Mouse (Mus musculus): Measurements from ENCODE around the gene Rnf216. TPM values are rescaled to one million over a fixed set of nuclear protein-coding genes. Genes with fewer than 3 reads are reported as not detected.

The Rnf216 gene
- total and polyA plus RNA-seq, 3 experiments: 16.4 to 123 (median 30.8) TPM

GRCm38 (mm10) chr5:142944979-142945682 lies 167.7 kb downstream of the Rnf216 start:
- DNase-seq (ENCODE audit: low read depth, low spot score): no peak
- no peak for TF ChIP-seq SMC3 (IDR thresholded peaks at IDR 0.05; ENCODE audit: low read depth, low read length)
- TF ChIP-seq NELFE (IDR thresholded peaks at IDR 0.05; ENCODE audit: low read depth, low read length): no peak
- no peak for TF ChIP-seq NRF1 (IDR thresholded peaks at IDR 0.05; ENCODE audit: insufficient read depth, low read depth, low read length, poor library complexity, severe bottlenecking)
- no peak for TF ChIP-seq MAFK (IDR thresholded peaks at IDR 0.05; ENCODE audit: borderline replicate concordance, low read depth, low read length)
- no peak for TF ChIP-seq RCOR1 (IDR thresholded peaks at IDR 0.05; ENCODE audit: low read depth, low read length)
- no peak for TF ChIP-seq CHD2 (IDR thresholded peaks at IDR 0.05; ENCODE audit: low read length)
- TF ChIP-seq MAZ (IDR thresholded peaks at IDR 0.05; ENCODE audit: low read depth, low read length): no peak
- no peak for TF ChIP-seq TBP (IDR thresholded peaks at IDR 0.05; ENCODE audit: low read depth, low read length)
- TF ChIP-seq POLR2AphosphoS2 (IDR thresholded peaks at IDR 0.05; ENCODE audit: low read length): no peak
- no peak for TF ChIP-seq CHD1 (IDR thresholded peaks at IDR 0.05; ENCODE audit: low read depth, low read length)
- TF ChIP-seq HCFC1 (IDR thresholded peaks at IDR 0.05; ENCODE audit: low read depth, low read length): no peak
- TF ChIP-seq MYC (IDR thresholded peaks at IDR 0.05; ENCODE audit: low read depth, low read length): no peak
- TF ChIP-seq MXI1 (IDR thresholded peaks at IDR 0.05; ENCODE audit: low read depth, low read length): no peak
- TF ChIP-seq SIN3A (IDR thresholded peaks at IDR 0.05; ENCODE audit: low read length): no peak
- TF ChIP-seq POLR2A (IDR thresholded peaks at IDR 0.05; ENCODE audit: control insufficient read depth in 1 of 2, insufficient read depth in 1 of 2, low read depth in 1 of 2, low read length in 2 of 2, poor library complexity in 1 of 2): no peak
- TF ChIP-seq UBTF (IDR thresholded peaks at IDR 0.05; ENCODE audit: borderline replicate concordance, insufficient read depth, low read depth, low read length): no peak
- no peak for TF ChIP-seq GATA1 (IDR thresholded peaks at IDR 0.05; ENCODE audit: low read depth, low read length)
- TF ChIP-seq GABPA (IDR thresholded peaks at IDR 0.05; ENCODE audit: low read depth, low read length): no peak
- H3K27me3 ChIP-seq (ENCODE audit: control insufficient read depth in 1 of 2, insufficient read depth in 2 of 2, low read length in 2 of 2): 0 out of 4 replicates have a peak, but pooled peaks cover 0 to 2% of the 10 kb centered on the region in 2 experiments
- no peaks in the 10 kb centered on the region for H3K4me1 ChIP-seq (ENCODE audit: control insufficient read depth in 1 of 2, insufficient read depth in 2 of 2, low read length in 2 of 2)
- H3K9me3 ChIP-seq (replicated peaks; ENCODE audit: insufficient read depth, low read length): no peaks in the 10 kb centered on the region
- no peaks in the 10 kb centered on the region for H3K36me3 ChIP-seq (ENCODE audit: control insufficient read depth in 1 of 2, insufficient read depth in 2 of 2, low read length in 2 of 2)
- no peak overlapping the region for H3K9ac ChIP-seq (ENCODE audit: control insufficient read depth, low read depth, low read length, poor library complexity, severe bottlenecking)
- no peaks in the 10 kb centered on the region for H3K79me2 ChIP-seq (ENCODE audit: control insufficient read depth, insufficient read depth, low read length, poor library complexity)
- no peak overlapping the region for H3K4me3 ChIP-seq (ENCODE audit: control insufficient read depth in 1 of 2, insufficient read depth in 1 of 2, low read depth in 2 of 2, low read length in 2 of 2)
- H3K27ac ChIP-seq (ENCODE audit: control insufficient read depth, low read depth, low read length): no peak overlapping the region

Other genes with a start within 250 kb of the Rnf216 start
- gene Fbxl18, start 217.6 kb downstream of the Rnf216 start, total RNA-seq (2012; rRNA removed): 3.9 and 4.6 TPM in 2 replicates
- 1 to 10 TPM in 1 of 2 experiments, not detected in 1; 7.4 TPM for gene Fbxl18, start 217.6 kb downstream of the Rnf216 start, polyA plus RNA-seq (2012; ENCODE audit: insufficient read depth in 1 of 2, insufficient read length in 2 of 2, low read depth in 1 of 2, low replicate concordance in 2 of 2, missing spikeins in 1 of 2)
- gene Actb, start 206.2 kb downstream of the Rnf216 start, total RNA-seq (2012; rRNA removed): 3,019 and 3,042 TPM in 2 replicates
- 1,000 to 10,000 TPM; 1,403 to 4,417 TPM for gene Actb, start 206.2 kb downstream of the Rnf216 start, polyA plus RNA-seq (2012; ENCODE audit: insufficient read depth in 1 of 2, insufficient read length in 2 of 2, low read depth in 1 of 2, low replicate concordance in 2 of 2, missing spikeins in 1 of 2)
- gene Fscn1, start 152.7 kb downstream of the Rnf216 start, total RNA-seq (2012; rRNA removed): not detected in 2 replicates
- gene Fscn1, start 152.7 kb downstream of the Rnf216 start, polyA plus RNA-seq (2012; ENCODE audit: insufficient read depth in 1 of 2, insufficient read length in 2 of 2, low read depth in 1 of 2, low replicate concordance in 2 of 2, missing spikeins in 1 of 2): not detected
- gene Olfr718-ps1, start 34.6 kb upstream of the Rnf216 start, total RNA-seq (2012; rRNA removed): 0.07 TPM in 1 of 2 replicates, not detected in the other
- gene Olfr718-ps1, start 34.6 kb upstream of the Rnf216 start, polyA plus RNA-seq (2012; ENCODE audit: insufficient read depth in 1 of 2, insufficient read length in 2 of 2, low read depth in 1 of 2, low replicate concordance in 2 of 2, missing spikeins in 1 of 2): under 1 TPM in 1 of 2 experiments, not detected in 1; 0.01 TPM
- 5.4 and 7.5 TPM in 2 replicates for gene Rbak, start 67.8 kb upstream of the Rnf216 start, total RNA-seq (2012; rRNA removed)
- gene Rbak, start 67.8 kb upstream of the Rnf216 start, polyA plus RNA-seq (2012; ENCODE audit: insufficient read depth in 1 of 2, insufficient read length in 2 of 2, low read depth in 1 of 2, low replicate concordance in 2 of 2, missing spikeins in 1 of 2): 1 to 10 TPM in 1 of 2 experiments, not detected in 1; 7.4 TPM
- gene Spdye4b, start 68.0 kb upstream of the Rnf216 start, total RNA-seq (2012; rRNA removed): not detected in 2 replicates
- gene Spdye4b, start 68.0 kb upstream of the Rnf216 start, polyA plus RNA-seq (2012; ENCODE audit: insufficient read depth in 1 of 2, insufficient read length in 2 of 2, low read depth in 1 of 2, low replicate concordance in 2 of 2, missing spikeins in 1 of 2): not detected
- gene Spdye4a, start 113.9 kb upstream of the Rnf216 start, total RNA-seq (2012; rRNA removed): not detected in 2 replicates
- gene Spdye4a, start 113.9 kb upstream of the Rnf216 start, polyA plus RNA-seq (2012; ENCODE audit: insufficient read depth in 1 of 2, insufficient read length in 2 of 2, low read depth in 1 of 2, low replicate concordance in 2 of 2, missing spikeins in 1 of 2): not detected
- gene Zfp12, start 122.2 kb upstream of the Rnf216 start, total RNA-seq (2012; rRNA removed): 15.5 and 17.3 TPM in 2 replicates
- 10 to 100 TPM; 15.2 to 56.3 TPM for gene Zfp12, start 122.2 kb upstream of the Rnf216 start, polyA plus RNA-seq (2012; ENCODE audit: insufficient read depth in 1 of 2, insufficient read length in 2 of 2, low read depth in 1 of 2, low replicate concordance in 2 of 2, missing spikeins in 1 of 2)
- 3.1 and 4.8 TPM in 2 replicates for gene Zfp316, start 157.0 kb upstream of the Rnf216 start, total RNA-seq (2012; rRNA removed)
- 1 to 10 TPM in 1 of 2 experiments, not detected in 1; 4.3 TPM for gene Zfp316, start 157.0 kb upstream of the Rnf216 start, polyA plus RNA-seq (2012; ENCODE audit: insufficient read depth in 1 of 2, insufficient read length in 2 of 2, low read depth in 1 of 2, low replicate concordance in 2 of 2, missing spikeins in 1 of 2)
- gene Zfp853, start 180.6 kb upstream of the Rnf216 start, total RNA-seq (2012; rRNA removed): 0.08 TPM in 1 of 2 replicates, not detected in the other
- gene Zfp853, start 180.6 kb upstream of the Rnf216 start, polyA plus RNA-seq (2012; ENCODE audit: insufficient read depth in 1 of 2, insufficient read length in 2 of 2, low read depth in 1 of 2, low replicate concordance in 2 of 2, missing spikeins in 1 of 2): under 1 TPM in 1 of 2 experiments, not detected in 1; 0.14 TPM
- 51.4 and 59.3 TPM in 2 replicates for gene E130309D02Rik, start 202.4 kb upstream of the Rnf216 start, total RNA-seq (2012; rRNA removed)
- 10 to 100 TPM in 1 of 2 experiments, not detected in 1; 92.4 TPM for gene E130309D02Rik, start 202.4 kb upstream of the Rnf216 start, polyA plus RNA-seq (2012; ENCODE audit: insufficient read depth in 1 of 2, insufficient read length in 2 of 2, low read depth in 1 of 2, low replicate concordance in 2 of 2, missing spikeins in 1 of 2)
- gene Zdhhc4, start 216.3 kb upstream of the Rnf216 start, total RNA-seq (2012; rRNA removed): 16.2 and 17.6 TPM in 2 replicates
- gene Zdhhc4, start 216.3 kb upstream of the Rnf216 start, polyA plus RNA-seq (2012; ENCODE audit: insufficient read depth in 1 of 2, insufficient read length in 2 of 2, low read depth in 1 of 2, low replicate concordance in 2 of 2, missing spikeins in 1 of 2): 10 to 100 TPM in 1 of 2 experiments, not detected in 1; 62.1 TPM
- 0.03 TPM in 1 of 2 replicates, not detected in the other for gene Grid2ip, start 244.3 kb upstream of the Rnf216 start, total RNA-seq (2012; rRNA removed)
- not detected for gene Grid2ip, start 244.3 kb upstream of the Rnf216 start, polyA plus RNA-seq (2012; ENCODE audit: insufficient read depth in 1 of 2, insufficient read length in 2 of 2, low read depth in 1 of 2, low replicate concordance in 2 of 2, missing spikeins in 1 of 2)